Mouse (Mus musculus) embryonic fibroblast, embryonic 13.5 days (primary cell): ENCODE results near the gene Gse1. TPM values are rescaled to one million over a fixed set of nuclear protein-coding genes. Genes with fewer than 3 reads are reported as not detected.

Experiments used
- H3K27ac ChIP-seq: 2 replicates; pipeline ENCODE4 v1.5.1; 2012; ENCODE audit warnings: low read length, control low read depth, inconsistent platforms; ENCODE audit not compliant: insufficient read depth
- H3K4me1 ChIP-seq: 2 replicates; pipeline ENCODE4 v1.6.1; 2011; ENCODE audit warnings: low read length; ENCODE audit not compliant: control insufficient read depth, insufficient read depth
- H3K4me3 ChIP-seq: 2 replicates; pipeline ENCODE4 v1.5.1; 2011; ENCODE audit warnings: mild to moderate bottlenecking, control low read depth, low read length; ENCODE audit not compliant: insufficient read depth
- CTCF ChIP-seq: IDR thresholded peaks from 2 replicates; pipeline ENCODE4 v1.5.1; 2011; ENCODE audit warnings: mild to moderate bottlenecking, control low read depth, low read length, moderate library complexity, borderline replicate concordance; ENCODE audit not compliant: insufficient read depth
- POLR2A ChIP-seq: IDR thresholded peaks from 2 replicates; pipeline ENCODE4 v1.6.1; 2011; ENCODE audit warnings: low read depth, mild to moderate bottlenecking, control low read depth, low read length, moderate library complexity
- polyA plus RNA-seq: library from polyadenylated mRNA; stranded (reverse); fragments of >200 nt; gene quantifications from 2 replicates; pipeline ENCODE4 v1.2.4, GENCODE M21; 2011; ENCODE audit warnings: low read depth; ENCODE audit not compliant: missing spikeins, insufficient read length

The Gse1 gene
- polyA plus RNA-seq, 1 experiment, result 13.4 TPM

DNA sequence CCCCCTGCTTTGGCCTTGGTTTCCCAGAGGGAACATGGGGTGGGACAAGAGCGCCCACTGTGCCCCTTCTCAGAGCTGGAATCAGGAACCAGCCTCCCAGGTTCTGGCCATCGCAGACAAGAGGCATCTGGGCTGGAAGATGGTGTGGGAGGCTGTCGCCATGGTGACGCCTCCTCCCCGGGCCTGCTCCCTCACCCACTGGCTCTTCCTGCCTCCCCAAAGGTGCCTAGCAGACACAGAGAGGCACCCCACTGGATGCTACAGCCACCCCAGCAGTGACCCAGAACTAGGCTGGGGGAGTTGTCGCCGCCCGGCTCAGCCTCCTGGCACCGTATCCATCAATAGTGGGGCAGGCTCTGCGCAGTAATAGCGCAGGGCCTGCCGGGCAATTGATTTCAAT is 212.5 kb downstream of the Gse1 start:
- H3K27ac ChIP-seq, result no peak overlapping the region
- TF ChIP-seq POLR2A, result no peak
- no peak for TF ChIP-seq CTCF
- no peaks in the 10 kb centered on the region for H3K4me1 ChIP-seq
- no peak overlapping the region for H3K4me3 ChIP-seq

DNA sequence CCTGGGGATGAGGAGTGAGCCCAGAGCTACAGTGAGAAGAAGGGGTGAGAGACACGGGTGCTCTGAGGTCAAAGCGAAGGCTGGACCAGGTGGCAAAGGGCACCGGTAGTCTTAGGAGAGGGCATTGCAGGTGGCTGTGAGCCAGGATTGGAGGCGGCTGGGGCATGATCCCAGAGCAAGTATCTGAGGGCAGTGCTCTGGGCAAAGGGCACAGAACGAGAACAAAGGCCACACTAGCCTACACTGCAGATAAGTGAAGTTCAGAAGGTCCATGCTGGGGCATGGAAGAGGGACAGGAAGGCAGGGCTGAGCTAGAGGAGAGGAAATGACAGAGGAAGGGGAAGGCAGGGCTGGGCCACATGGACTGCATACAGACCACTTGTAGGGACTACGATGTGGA is 213.4 kb downstream of the Gse1 start:
- TF ChIP-seq POLR2A, result no peak
- TF ChIP-seq CTCF, result no peak
- Histone ChIP-seq H3K4me1 (no peaks in the 10 kb centered on the region), H3K4me3 (no peak overlapping the region), H3K27ac (no peak overlapping the region)

DNA sequence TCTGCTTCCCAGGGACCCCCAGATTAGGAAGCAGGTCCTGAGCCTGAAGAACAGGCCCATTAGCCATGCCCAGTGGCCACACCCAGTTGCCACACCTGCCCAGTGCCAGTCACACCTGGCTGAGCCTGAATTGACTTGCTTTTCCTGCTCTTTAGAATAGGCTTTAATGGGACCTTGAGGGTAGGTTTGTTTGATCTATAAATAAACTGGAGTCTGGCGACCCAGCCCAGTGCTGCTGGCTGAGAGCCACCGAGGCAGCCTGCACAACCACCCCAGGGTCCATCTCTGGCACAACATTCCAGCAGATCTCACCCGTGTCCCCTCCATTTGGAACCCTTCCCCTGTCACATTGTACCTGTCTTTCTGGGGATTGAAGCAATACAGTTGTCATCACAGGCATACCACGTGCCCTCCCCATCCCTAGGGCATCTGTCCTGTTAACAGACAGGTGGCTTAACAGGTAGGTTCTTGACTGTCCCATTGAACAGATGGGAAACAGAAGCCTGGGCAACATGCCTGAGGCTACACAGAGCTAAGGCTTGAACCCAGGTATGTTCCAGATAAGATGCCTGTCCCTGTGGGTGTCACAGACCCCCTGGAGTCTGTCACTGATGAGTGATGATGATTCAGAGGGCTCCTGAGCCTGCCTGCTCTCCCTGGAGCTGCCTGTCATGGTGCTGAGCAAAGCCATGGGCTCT is 214.2 kb downstream of the Gse1 start:
- Histone ChIP-seq H3K4me3 (no peak overlapping the region), H3K4me1 (no peaks in the 10 kb centered on the region), H3K27ac (no peak overlapping the region)
- TF ChIP-seq POLR2A (no peak), CTCF (no peak)

DNA sequence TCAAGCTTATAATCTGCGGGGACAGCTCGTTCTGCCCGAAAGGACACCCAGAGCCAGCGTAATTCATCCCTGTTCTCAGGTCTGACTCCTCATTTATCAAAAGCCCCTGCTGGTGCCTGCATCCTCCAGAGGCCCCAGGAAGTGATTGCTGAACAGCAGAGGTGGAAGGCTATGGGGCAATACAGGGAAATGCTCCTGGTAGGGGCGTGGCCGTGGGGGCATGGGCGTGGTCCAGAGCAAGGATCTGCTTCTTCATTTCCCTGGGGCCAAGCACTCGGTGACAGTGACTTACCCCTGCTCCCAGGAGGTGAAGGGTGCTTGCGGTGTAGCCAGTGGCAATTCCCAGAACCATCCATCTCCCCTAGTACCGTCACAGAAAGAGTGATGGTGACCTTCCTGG is 217.0 kb downstream of the Gse1 start:
- Histone ChIP-seq H3K4me1 (no peaks in the 10 kb centered on the region), H3K4me3 (no peak overlapping the region), H3K27ac (no peak overlapping the region)
- TF ChIP-seq CTCF, result no peak
- no peak for TF ChIP-seq POLR2A

DNA sequence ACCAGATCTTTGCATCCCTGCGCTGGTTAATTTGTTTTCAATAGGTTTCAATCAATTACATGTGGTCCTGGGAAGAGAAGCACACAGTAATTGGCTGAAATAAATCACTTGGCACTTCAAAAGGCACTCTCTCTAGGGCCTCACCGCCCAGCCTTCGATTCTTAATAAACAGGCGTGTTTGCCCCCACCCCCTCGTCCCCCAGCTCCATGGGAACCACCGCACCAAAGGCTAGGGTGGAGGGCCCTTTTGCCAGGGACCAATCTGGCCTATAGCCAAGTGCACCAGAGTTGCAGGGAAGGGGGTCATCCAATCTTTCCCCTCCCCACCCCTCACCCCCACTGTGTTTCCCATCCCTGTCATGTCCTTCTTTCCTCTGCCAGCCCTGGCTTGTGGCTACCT is 219.9 kb downstream of the Gse1 start:
- H3K27ac ChIP-seq, result no peak overlapping the region
- H3K4me3 ChIP-seq, result no peak overlapping the region
- no peak for TF ChIP-seq POLR2A
- no peak for TF ChIP-seq CTCF
- H3K4me1 ChIP-seq, result no peaks in the 10 kb centered on the region

DNA sequence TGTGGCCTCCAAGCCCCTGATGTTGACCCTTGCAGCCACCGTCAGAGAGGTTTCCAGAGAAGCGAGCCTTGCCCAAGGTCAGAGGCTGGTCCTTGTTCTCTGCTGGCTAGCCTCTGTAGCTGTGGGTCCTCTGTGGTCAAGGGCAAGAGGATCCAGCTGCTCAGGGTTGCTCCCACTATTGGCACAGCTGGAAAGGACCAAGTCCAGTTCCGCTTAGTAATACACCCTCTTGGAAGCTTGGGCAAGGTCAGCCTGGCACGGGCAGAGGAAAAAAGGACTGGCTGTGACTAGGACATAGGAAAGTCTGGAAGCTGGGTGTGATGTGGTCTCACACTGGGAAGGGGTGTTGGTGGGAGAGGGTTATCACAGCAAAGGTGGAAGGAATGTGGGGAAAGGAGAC is 220.9 kb downstream of the Gse1 start:
- Histone ChIP-seq H3K4me3 (no peak overlapping the region), H3K27ac (no peak overlapping the region), H3K4me1 (no peaks in the 10 kb centered on the region)
- no peak for TF ChIP-seq CTCF
- TF ChIP-seq POLR2A, result no peak

DNA sequence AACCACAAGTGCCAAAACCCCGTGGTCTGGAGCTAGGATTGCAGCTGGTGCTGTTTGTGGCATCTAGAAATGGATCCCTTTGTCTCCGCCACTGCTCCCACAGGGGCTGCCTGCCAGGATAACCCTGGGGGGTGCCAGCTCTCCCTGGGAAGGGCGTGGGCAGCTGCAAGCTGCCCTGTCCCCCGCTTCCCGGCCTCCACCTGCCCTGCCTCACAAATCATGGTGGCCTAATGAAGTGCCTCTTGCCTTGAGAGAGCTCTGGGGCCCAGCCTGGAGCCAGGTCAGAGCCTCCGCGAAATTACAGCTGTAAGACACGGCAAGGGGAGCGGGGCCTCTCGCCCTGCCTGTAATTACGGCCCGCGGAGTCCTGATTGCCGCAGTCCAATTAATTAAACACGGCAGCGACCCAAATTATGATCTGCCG is 221.4 kb downstream of the Gse1 start:
- TF ChIP-seq POLR2A, result no peak
- no peak for TF ChIP-seq CTCF
- Histone ChIP-seq H3K4me1 (no peaks in the 10 kb centered on the region), H3K27ac (no peak overlapping the region), H3K4me3 (no peak overlapping the region)

DNA sequence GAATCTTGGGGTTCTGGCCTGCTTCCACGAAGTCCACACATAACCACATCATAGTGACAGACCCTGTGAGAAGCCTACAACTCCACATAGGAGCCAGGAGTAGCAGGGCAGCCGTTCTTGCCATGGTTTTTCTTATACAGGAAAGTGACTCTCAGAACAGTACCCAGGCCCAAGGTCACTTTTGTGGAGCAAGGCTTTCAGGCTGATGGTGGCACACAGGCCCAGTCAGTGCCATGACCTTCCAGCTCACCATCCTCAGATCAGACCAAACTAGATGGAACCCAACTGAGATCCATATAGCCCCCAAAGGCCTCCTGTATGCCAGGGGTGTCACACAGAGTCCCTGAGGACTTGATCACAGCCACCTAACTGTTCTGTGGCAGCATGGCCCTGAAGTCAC is 223.9 kb downstream of the Gse1 start:
- Histone ChIP-seq H3K27ac (no peak overlapping the region), H3K4me3 (no peak overlapping the region), H3K4me1 (no peaks in the 10 kb centered on the region)
- TF ChIP-seq POLR2A (no peak), CTCF (no peak)

DNA sequence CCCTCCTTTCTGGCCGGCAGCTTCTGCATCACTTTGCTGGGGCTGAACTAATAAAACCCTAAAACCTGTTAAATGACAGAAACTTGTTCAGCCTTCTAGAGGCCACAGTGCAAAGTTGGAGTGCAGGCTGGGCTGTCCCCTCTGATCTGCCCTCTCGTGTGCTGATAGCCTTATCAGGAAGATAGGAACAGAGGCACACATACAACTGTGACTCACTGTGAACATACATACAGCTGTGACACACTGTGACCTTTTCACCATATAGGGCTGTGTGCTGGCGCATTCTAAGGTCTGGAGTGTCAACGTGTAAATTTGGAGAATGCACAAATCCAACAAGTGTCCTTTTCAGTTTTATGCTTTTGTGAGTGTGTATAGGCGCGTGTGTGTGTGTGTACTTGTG is 226.1 kb downstream of the Gse1 start:
- no peak overlapping the region for H3K27ac ChIP-seq
- TF ChIP-seq POLR2A, result no peak
- H3K4me1 ChIP-seq, result no peaks in the 10 kb centered on the region
- H3K4me3 ChIP-seq, result no peak overlapping the region

DNA sequence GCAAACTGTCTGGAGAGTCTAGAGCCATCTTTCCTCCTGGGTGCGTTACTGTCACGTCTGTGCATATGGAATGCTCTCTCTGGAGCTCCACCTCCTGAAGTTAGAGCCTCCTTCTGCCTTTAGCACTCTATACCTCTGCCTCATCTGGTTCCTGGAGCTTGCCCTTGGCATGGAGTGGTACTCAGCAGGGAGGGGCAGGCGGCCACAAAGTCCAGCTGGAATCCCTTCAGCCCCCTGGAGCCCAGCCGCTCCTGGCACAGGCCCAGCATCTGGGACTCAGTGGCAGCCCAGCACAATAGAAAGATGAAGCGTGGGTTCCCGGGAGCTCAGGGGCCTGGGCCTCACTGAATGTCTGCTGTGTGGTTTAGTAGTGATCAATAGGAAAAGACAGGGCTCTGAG is 232.1 kb downstream of the Gse1 start:
- H3K4me1 ChIP-seq, result no peaks in the 10 kb centered on the region; the same call in 1 of the 2 replicates
- no peak overlapping the region for H3K4me3 ChIP-seq
- H3K27ac ChIP-seq, result no peak overlapping the region
- no peak for TF ChIP-seq POLR2A

DNA sequence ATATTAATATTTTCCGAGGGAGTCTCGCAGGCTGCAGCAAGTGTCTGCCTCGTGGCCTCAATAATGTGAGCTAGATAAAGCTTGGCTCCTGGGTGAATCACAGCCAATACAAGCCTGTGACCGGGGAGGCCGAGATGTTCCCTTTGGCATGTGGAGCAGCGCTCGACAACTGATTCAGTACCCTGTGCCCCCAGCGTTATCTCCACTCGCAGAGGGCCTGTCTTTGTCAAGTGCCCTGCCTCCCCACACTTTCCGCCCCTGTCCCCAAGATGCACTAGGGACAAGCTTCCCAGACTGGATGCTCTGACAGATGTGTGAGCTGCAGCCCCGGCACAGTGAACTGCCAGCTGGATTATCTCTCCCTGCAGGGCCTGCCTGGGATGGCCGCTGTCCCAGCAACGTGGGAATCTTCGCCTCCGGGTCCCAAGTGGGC is 233.9 kb downstream of the Gse1 start:
- H3K4me3 ChIP-seq, result no peak overlapping the region
- no peak overlapping the region for H3K27ac ChIP-seq
- TF ChIP-seq POLR2A (no peak), CTCF (no peak)
- peaks cover 4% of the 10 kb centered on the region; the same call in 1 of the 2 replicates for H3K4me1 ChIP-seq
